Mouse (Mus musculus): ENCODE measurements around the gene Ndufa6. TPM values are rescaled to one million over a fixed set of nuclear protein-coding genes. Genes with fewer than 3 reads are reported as not detected.

The Ndufa6 gene
- polyA plus RNA-seq, 1 experiment from 2014 or later, result 256 TPM

DNA sequence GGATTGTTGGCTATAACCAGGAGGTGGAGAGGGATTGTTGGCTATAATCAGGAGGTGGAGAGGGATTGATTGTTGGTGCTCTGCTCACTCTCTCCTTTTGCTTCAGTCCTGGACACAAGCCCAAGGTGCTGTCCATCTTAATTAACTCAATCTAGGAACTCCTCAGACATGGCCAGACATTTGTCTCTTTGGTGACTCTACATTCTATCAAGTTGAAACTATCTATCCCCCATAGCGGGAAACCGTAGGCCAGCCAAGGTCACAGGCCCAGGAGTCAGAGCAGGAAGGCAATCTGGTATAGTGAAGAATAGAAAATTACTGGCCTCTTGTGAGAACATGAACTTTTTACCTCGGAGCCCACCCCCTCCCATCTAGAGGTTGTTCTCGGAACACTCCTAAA, 8.1 kb upstream of the Ndufa6 start:
- Histone ChIP-seq H3K27me3 (replicated peaks; ENCODE audit: low read depth, poor library complexity, severe bottlenecking) (no peaks in the 10 kb centered on the region), H3K9me3 (no peaks in the 10 kb centered on the region), H3K4me3 (no peak overlapping the region), H3K4me1 (peaks cover 15% of the 10 kb centered on the region), H3K27ac (replicated peaks) (no peak overlapping the region), H3K36me3 (replicated peaks) (no peaks in the 10 kb centered on the region)
- DNase-seq (ENCODE audit: low spot score), result no peak
- 94% methylated on average over 4 of the region's 4 CpGs for WGBS

DNA sequence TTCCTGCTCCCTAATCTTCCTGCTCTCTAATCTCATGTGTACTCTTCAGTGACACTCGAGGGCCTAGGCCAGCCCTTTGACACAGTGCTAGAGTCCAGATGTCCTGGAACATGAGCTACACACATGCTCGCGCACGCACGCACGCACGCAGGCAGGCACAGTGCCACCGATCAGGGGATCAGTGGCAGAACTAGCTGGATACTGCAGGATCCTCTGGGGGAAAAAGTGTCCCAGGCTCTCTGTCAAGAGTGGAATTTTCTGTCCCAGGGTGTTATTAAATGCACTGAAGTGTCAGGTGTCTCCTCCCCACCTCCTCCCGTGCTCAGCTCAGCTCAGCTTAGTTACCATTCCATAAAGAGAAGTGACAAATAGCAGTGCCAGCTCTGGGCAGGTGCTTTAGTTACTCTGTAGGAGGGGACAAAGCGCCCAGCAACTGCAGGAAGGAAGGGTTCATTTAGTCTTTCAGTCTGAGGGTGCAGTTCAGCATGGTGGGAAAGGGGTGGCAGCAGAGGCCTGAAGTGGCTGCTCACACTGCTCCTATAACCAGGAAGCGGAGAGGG, 7.4 kb upstream of the Ndufa6 start:
- Histone ChIP-seq H3K9me3 (no peaks in the 10 kb centered on the region), H3K4me3 (no peak overlapping the region), H3K36me3 (replicated peaks) (no peaks in the 10 kb centered on the region), H3K27ac (replicated peaks) (no peak overlapping the region), H3K4me1 (peaks cover 15% of the 10 kb centered on the region), H3K27me3 (replicated peaks; ENCODE audit: low read depth, poor library complexity, severe bottlenecking) (no peaks in the 10 kb centered on the region)
- no peak for DNase-seq (ENCODE audit: low spot score)
- 73% methylated on average over 11 of the region's 11 CpGs for WGBS

DNA sequence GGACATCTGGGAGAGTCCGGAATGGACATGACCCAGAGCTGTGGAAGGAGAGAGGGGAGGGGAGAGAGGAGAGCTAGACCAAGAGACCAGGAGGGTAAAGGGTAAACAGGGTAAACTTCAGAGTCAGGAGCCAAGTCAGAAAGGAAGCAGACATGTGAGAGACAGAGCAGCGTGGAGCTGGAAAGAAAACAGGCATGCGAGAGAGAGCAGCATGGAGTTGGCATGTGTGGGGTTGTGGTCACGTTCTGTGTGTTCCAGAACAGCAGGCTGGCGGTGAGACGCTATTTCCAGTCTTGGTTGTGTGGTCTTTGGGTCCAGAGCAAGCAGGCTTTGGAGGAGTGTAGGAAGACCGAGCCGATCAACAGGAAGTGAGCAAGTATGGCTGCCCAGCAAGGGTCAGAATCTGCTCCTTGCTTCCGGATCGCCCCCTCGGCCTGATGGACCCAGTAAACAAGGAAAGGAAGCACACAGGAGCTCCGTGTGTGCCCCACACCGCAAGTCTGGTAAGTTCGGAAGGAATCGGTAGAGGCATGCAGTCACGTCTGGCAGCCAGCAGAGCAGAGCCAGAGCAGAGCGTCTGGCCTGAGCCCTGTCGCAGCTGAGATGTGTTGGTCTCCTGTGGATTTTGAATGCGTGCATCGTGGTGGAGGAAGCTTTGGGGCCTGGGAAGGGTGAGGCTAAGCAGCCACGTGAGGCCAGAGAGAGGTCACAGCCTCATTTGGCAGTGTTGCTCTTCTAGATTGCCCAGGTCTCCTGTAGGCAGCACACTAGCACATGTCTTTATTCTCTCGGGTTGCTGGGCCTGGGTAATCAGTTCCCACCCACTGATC, 4.5 kb upstream of the Ndufa6 start:
- WGBS, result 71% methylated on average over 22 of the region's 22 CpGs
- H3K27ac ChIP-seq (replicated peaks), result peak overlapping the region; percentile 37
- no peak overlapping the region for H3K4me3 ChIP-seq
- no peaks in the 10 kb centered on the region for H3K9me3 ChIP-seq
- no peaks in the 10 kb centered on the region for H3K27me3 ChIP-seq (replicated peaks; ENCODE audit: low read depth, poor library complexity, severe bottlenecking)
- DNase-seq (ENCODE audit: low spot score), result no peak
- peaks cover 23% of the 10 kb centered on the region for H3K4me1 ChIP-seq
- no peaks in the 10 kb centered on the region for H3K36me3 ChIP-seq (replicated peaks)

DNA sequence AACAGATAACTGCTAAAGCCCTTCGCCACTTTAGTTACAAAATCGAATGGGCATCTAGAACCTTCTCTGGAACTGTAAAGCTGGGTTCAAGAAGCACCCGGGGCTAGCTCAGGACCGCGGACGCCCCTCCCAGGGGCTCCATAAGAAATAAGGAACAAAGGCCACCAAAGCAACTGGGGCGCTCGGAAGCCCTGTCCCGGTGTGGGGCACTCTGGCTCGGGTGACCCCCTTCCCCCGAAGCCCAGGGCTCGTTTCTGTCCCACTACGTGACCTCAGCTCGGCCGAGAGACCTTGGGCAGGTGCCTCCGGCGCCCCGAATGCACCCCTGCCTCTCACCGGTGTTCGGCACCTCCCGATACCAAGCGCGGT, 393 bp downstream of the Ndufa6 start:
- DNase-seq (ENCODE audit: low spot score), result no peak
- Histone ChIP-seq H3K4me3 (peak overlapping the region; percentile 73), H3K9me3 (no peaks in the 10 kb centered on the region), H3K27ac (replicated peaks) (peak overlapping the region; percentile 91), H3K27me3 (replicated peaks; ENCODE audit: low read depth, poor library complexity, severe bottlenecking) (no peaks in the 10 kb centered on the region), H3K36me3 (replicated peaks) (peaks cover 30% of the 10 kb centered on the region), H3K4me1 (peaks cover 28% of the 10 kb centered on the region)
- under 1% methylated on average over 23 of the region's 23 CpGs for WGBS

- no peak for DNase-seq (ENCODE audit: low spot score)
- Histone ChIP-seq H3K36me3 (replicated peaks) (peaks cover 35% of the 10 kb centered on the region), H3K27me3 (replicated peaks; ENCODE audit: low read depth, poor library complexity, severe bottlenecking) (no peaks in the 10 kb centered on the region), H3K27ac (replicated peaks) (peak overlapping the region; percentile 91), H3K9me3 (no peaks in the 10 kb centered on the region), H3K4me3 (peak overlapping the region; percentile 73), H3K4me1 (peaks cover 24% of the 10 kb centered on the region)
- 37% methylated on average over 14 of the region's 14 CpGs for WGBS
Measured at GRCm38 (mm10) chr15:82353078-82353744, 911 bp downstream of the Ndufa6 start.

- Histone ChIP-seq H3K9me3 (no peaks in the 10 kb centered on the region), H3K27ac (replicated peaks) (no peak overlapping the region), H3K4me3 (no peak overlapping the region), H3K4me1 (peaks cover 35% of the 10 kb centered on the region), H3K27me3 (replicated peaks; ENCODE audit: low read depth, poor library complexity, severe bottlenecking) (no peaks in the 10 kb centered on the region), H3K36me3 (replicated peaks) (peaks cover 44% of the 10 kb centered on the region)
- DNase-seq (ENCODE audit: low spot score), result no peak
- 85% methylated on average over 3 of the region's 3 CpGs for WGBS
Measured at GRCm38 (mm10) chr15:82351480-82351879, 2.6 kb downstream of the Ndufa6 start.

DNA sequence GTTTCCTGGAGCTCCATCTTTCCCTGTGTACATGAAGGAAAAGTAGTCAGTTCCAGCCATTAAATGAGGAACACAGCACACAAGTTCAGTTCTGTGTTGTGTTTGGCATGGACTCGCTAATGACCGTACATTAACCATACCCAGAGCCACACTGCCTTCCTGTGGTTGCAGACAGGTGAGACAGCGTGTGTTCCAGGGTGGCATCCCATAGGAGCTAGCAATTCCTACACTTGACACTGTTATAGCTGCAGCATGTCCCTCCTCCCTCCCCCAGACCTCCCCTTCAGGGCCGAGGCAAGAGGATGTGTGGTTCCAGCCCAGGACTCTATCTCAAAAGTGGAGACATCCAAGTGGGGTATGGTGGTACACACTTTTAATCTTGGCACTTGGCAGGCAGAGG, 3.8 kb downstream of the Ndufa6 start:
- 91% methylated on average over 4 of the region's 4 CpGs for WGBS
- H3K27ac ChIP-seq (replicated peaks), result no peak overlapping the region
- no peak for DNase-seq (ENCODE audit: low spot score)

GRCm38 (mm10) chr15:82348999-82349341, 5.2 kb downstream of the Ndufa6 start:
- Histone ChIP-seq H3K36me3 (replicated peaks) (peaks cover 44% of the 10 kb centered on the region), H3K4me3 (no peak overlapping the region), H3K27ac (replicated peaks) (no peak overlapping the region), H3K4me1 (peaks cover 28% of the 10 kb centered on the region), H3K9me3 (no peaks in the 10 kb centered on the region), H3K27me3 (replicated peaks; ENCODE audit: low read depth, poor library complexity, severe bottlenecking) (no peaks in the 10 kb centered on the region)
- no peak for DNase-seq (ENCODE audit: low spot score)
- 91% methylated on average over 2 of the region's 2 CpGs for WGBS

More for the DNA sequence above, 3.8 kb downstream of the Ndufa6 start:
- H3K36me3 ChIP-seq (replicated peaks), result peaks cover 44% of the 10 kb centered on the region
- no peaks in the 10 kb centered on the region for H3K9me3 ChIP-seq
- H3K27me3 ChIP-seq (replicated peaks; ENCODE audit: low read depth, poor library complexity, severe bottlenecking), result no peaks in the 10 kb centered on the region
- H3K4me1 ChIP-seq, result peaks cover 36% of the 10 kb centered on the region
- H3K4me3 ChIP-seq, result no peak overlapping the region

GRCm38 (mm10) chr15:82348258-82348998, 5.7 kb downstream of the Ndufa6 start:
- WGBS, result 87% methylated on average over 8 of the region's 8 CpGs
- Histone ChIP-seq H3K36me3 (replicated peaks) (peaks cover 44% of the 10 kb centered on the region), H3K4me3 (no peak overlapping the region), H3K27ac (replicated peaks) (no peak overlapping the region), H3K4me1 (peaks cover 27% of the 10 kb centered on the region), H3K9me3 (no peaks in the 10 kb centered on the region), H3K27me3 (replicated peaks; ENCODE audit: low read depth, poor library complexity, severe bottlenecking) (no peaks in the 10 kb centered on the region)
- no peak for DNase-seq (ENCODE audit: low spot score)

- no peaks in the 10 kb centered on the region for H3K27me3 ChIP-seq (replicated peaks; ENCODE audit: low read depth, poor library complexity, severe bottlenecking)
- peaks cover 21% of the 10 kb centered on the region for H3K4me1 ChIP-seq
- no peak for DNase-seq (ENCODE audit: low spot score)
- 93% methylated on average over 12 of the region's 12 CpGs for WGBS
- no peak overlapping the region for H3K27ac ChIP-seq (replicated peaks)
- no peak overlapping the region for H3K4me3 ChIP-seq
- H3K36me3 ChIP-seq (replicated peaks), result peaks cover 44% of the 10 kb centered on the region
- no peaks in the 10 kb centered on the region for H3K9me3 ChIP-seq
Measured at GRCm38 (mm10) chr15:82347852-82348251, 6.3 kb downstream of the Ndufa6 start.

DNA sequence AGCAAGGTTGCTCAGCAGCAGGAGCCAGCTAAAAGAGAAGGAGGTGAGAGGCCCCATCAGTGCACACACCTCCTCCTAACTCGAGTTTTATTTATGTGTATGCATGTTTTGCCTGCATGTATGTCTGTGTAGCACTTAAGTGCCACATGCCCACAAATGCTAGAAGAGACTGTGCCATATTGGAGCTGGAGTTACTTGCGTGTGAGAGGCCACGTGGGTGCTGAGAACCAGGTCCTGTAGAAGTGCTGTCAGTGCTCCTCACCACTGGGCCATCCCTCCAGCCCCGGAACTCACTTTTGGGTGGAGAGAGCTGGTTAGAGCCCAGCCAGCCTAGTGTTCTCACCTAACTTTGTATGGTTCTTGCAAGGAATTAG, 6.8 kb downstream of the Ndufa6 start:
- WGBS, result 80% methylated on average over 4 of the region's 4 CpGs
- DNase-seq (ENCODE audit: low spot score), result no peak
- Histone ChIP-seq H3K27me3 (replicated peaks; ENCODE audit: low read depth, poor library complexity, severe bottlenecking) (peaks cover 1% of the 10 kb centered on the region; the same call in 1 of the 2 replicates), H3K4me3 (peak overlapping the region; percentile 80), H3K36me3 (replicated peaks) (peaks cover 44% of the 10 kb centered on the region), H3K9me3 (no peaks in the 10 kb centered on the region), H3K27ac (replicated peaks) (no peak overlapping the region), H3K4me1 (peaks cover 17% of the 10 kb centered on the region)

DNA sequence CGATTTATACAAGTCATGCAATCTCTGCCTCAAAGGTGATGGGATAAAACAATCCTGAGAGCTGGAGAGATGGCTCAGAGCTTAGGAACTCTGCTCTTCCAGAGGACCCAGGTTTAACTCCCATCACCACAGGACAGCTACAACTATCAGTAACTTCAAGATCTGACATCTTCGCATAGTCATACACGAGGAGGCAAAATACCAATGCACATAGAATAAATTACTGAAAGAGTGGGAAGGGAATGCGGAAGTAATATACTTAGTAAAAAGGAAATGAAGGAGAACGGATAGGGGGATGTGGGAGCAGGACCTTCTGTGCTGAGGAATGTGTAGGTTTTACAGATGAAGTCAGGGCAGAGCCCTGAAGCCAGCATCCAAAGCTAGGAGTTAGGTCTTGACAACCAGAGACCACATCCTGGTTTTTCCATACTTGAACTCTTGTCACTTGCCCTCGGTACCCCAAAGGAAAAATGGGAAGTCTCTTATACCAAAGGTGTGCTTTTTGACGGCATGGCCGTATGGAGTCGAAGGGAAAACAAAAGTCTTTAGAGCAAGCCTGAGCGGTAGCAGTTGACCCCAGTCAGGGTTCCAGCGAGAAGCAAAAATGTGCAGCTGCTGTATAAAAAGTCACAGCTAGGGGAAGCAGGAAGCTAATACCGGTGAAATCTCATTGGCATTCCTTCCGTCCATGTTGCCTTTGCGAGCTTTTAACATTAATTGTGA, 7.4 kb downstream of the Ndufa6 start:
- H3K4me3 ChIP-seq, result peak overlapping the region; percentile 80
- WGBS, result 70% methylated on average over 14 of the region's 14 CpGs

More for the DNA sequence above, 7.4 kb downstream of the Ndufa6 start:
- Histone ChIP-seq H3K36me3 (replicated peaks) (peaks cover 44% of the 10 kb centered on the region), H3K27ac (replicated peaks) (peak overlapping the region; percentile 96), H3K4me1 (peaks cover 16% of the 10 kb centered on the region), H3K9me3 (no peaks in the 10 kb centered on the region), H3K27me3 (replicated peaks; ENCODE audit: low read depth, poor library complexity, severe bottlenecking) (peaks cover 7% of the 10 kb centered on the region)
- DNase-seq (ENCODE audit: low spot score), result no peak

All from embryonic facial prominence, embryonic 10.5 days (tissue).